In the genomic region with DNA sequence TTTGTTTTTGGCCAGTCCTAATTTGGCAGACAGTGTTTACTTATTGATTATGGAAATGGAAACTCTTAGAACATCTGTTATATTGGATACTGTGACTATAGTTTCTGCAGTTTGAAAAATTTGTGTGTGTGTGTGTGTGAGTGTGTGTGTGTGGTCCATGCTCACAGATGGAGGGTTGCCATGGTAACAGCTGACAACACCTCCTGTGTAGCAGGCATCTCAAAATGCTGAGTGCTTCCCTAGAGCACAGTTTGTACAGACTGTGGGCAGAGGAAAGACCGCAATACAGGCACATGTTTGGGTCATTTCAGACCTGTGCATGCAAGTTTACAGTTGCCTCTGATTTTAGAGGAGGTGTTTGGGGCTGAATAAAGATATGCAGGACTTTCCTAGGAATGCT, we compare ENCODE assay signal across 11 mouse cellular contexts.
DNase-seq lines count a peak whose midpoint lies in the region; ATAC-seq and TF ChIP-seq lines count a peak whose summit lies in the region.
"Had no signal": no experiment of that assay in that cellular context is flagged by ENCODE, and none has a peak within 500 bp of the region (broad histone marks: within the 10 kb centered on the region; RNA-seq: fewer than 3 reads in every experiment).

No protein-coding gene starts in this region.

- H3K36me3 ChIP-seq in limb, embryonic 11.5 days (ENCODE audit: control insufficient read depth, insufficient read depth, low read length): no peaks in the 10 kb centered on the region
- H3K36me3 ChIP-seq in limb, embryonic 10.5 days: no peaks in the 10 kb centered on the region
- H3K36me3 ChIP-seq in heart, adult 2 months (ENCODE audit: control insufficient read depth, insufficient read depth, low read length): no peaks in the 10 kb centered on the region
- H3K36me3 ChIP-seq in liver, embryonic 11.5 days (ENCODE audit: control insufficient read depth, insufficient read depth, low read length): no peaks in the 10 kb centered on the region
- H3K36me3 ChIP-seq: liver, embryonic 15.5 days had no signal

- H3K4me2 ChIP-seq in limb, embryonic 11.5 days (ENCODE audit: low read depth, severe bottlenecking): no peak overlapping the region
- no peak overlapping the region for H3K4me2 ChIP-seq in liver, embryonic 11.5 days
- H3K4me2 ChIP-seq: liver, embryonic 15.5 days had no signal

- ATAC-seq in limb, embryonic 11.5 days (ENCODE audit: insufficient number of reproducible peaks, low FRiP score, low TSS enrichment, low read depth): no peak
- ATAC-seq in liver, embryonic 11.5 days (replicated peaks; ENCODE audit: low FRiP score): no peak

- no peak overlapping the region for H3K9ac ChIP-seq in limb, embryonic 11.5 days (ENCODE audit: low read length)
- H3K9ac ChIP-seq in heart, adult 2 months (ENCODE audit: low read depth, low read length): no peak overlapping the region
- H3K9ac ChIP-seq in liver, embryonic 11.5 days (ENCODE audit: low read depth, low read length): no peak overlapping the region
- H3K9ac ChIP-seq: liver, embryonic 15.5 days had no signal

- no peak overlapping the region for H3K4me3 ChIP-seq in limb, embryonic 11.5 days (ENCODE audit: low read depth, low read length)
- no peak overlapping the region for H3K4me3 ChIP-seq in limb, embryonic 10.5 days
- no peak overlapping the region for H3K4me3 ChIP-seq in heart, adult 2 months
- no peak overlapping the region for H3K4me3 ChIP-seq in liver, embryonic 11.5 days (ENCODE audit: low read depth, low read length)
- H3K4me3 ChIP-seq: liver, embryonic 15.5 days had no signal

- H3K27ac ChIP-seq in limb, embryonic 11.5 days (replicated peaks; ENCODE audit: low read depth, low read length): no peak overlapping the region
- no peak overlapping the region for H3K27ac ChIP-seq in limb, embryonic 10.5 days
- H3K27ac ChIP-seq in heart, adult 2 months: no peak overlapping the region
- no peak overlapping the region for H3K27ac ChIP-seq in liver, embryonic 11.5 days (ENCODE audit: low read depth, low read length)
- H3K27ac ChIP-seq: kidney, postnatal 0 days; liver, embryonic 15.5 days had no signal

- H3K9me3 ChIP-seq in limb, embryonic 11.5 days (ENCODE audit: control insufficient read depth, low read length): no peaks in the 10 kb centered on the region
- no peaks in the 10 kb centered on the region for H3K9me3 ChIP-seq in limb, embryonic 10.5 days (replicated peaks)
- H3K9me3 ChIP-seq in liver, embryonic 11.5 days (ENCODE audit: control insufficient read depth, low read length): no peaks in the 10 kb centered on the region
- H3K9me3 ChIP-seq: liver, embryonic 15.5 days had no signal

- TF ChIP-seq POLR2A in heart, adult 2 months (IDR thresholded peaks at IDR 0.05; ENCODE audit: insufficient read depth, low read depth, low read length): no peak

- peak; percentile 32 for DNase-seq in limb, embryonic 11.5 days (ENCODE audit: low spot score)
- no peak for DNase-seq in limb, embryonic 10.5 days (ENCODE audit: low spot score)
- DNase-seq in frontal cortex, adult 2 months (ENCODE audit: extremely low spot score in 1 of 2, low spot score in 1 of 2): peak; percentile 65 to 71
- peak; percentile 40 to 58 for DNase-seq in left cerebral cortex, adult 9 months (ENCODE audit: low spot score in 2 of 2)
- DNase-seq in right cerebral cortex, postnatal 36 days (ENCODE audit: low spot score in 2 of 2): peak; percentile 47 to 75
- no peak for DNase-seq in heart, adult 2 months
- DNase-seq in urinary bladder, postnatal 25 days (ENCODE audit: low spot score): no peak
- no peak for DNase-seq in liver, embryonic 11.5 days (ENCODE audit: low spot score)
- DNase-seq: thymus, adult 18-20 months had no signal

- intact Hi-C loops in heart, adult 2 months (cut with DNase I): no loop called here

- 0 out of 2 replicates have a peak, but pooled peaks cover 2% of the 10 kb centered on the region for H3K4me1 ChIP-seq in limb, embryonic 11.5 days (ENCODE audit: control insufficient read depth, insufficient read depth, low read length)
- H3K4me1 ChIP-seq in limb, embryonic 10.5 days: peaks cover 9% of the 10 kb centered on the region; the same call in 1 of the 2 replicates
- no peaks in the 10 kb centered on the region for H3K4me1 ChIP-seq in heart, adult 2 months (ENCODE audit: control insufficient read depth, insufficient read depth, low read length)
- H3K4me1 ChIP-seq in liver, embryonic 11.5 days (replicated peaks; ENCODE audit: control insufficient read depth, insufficient read depth, low read length): no peaks in the 10 kb centered on the region
- H3K4me1 ChIP-seq: liver, embryonic 15.5 days had no signal

- no peaks in the 10 kb centered on the region for H3K27me3 ChIP-seq in limb, embryonic 11.5 days (ENCODE audit: control insufficient read depth, insufficient read depth, low read length)
- H3K27me3 ChIP-seq in limb, embryonic 10.5 days (ENCODE audit: low read depth, poor library complexity, severe bottlenecking): no peaks in the 10 kb centered on the region
- no peaks in the 10 kb centered on the region for H3K27me3 ChIP-seq in heart, adult 2 months (ENCODE audit: control insufficient read depth, insufficient read depth, low read length)
- no peaks in the 10 kb centered on the region for H3K27me3 ChIP-seq in liver, embryonic 11.5 days (replicated peaks; ENCODE audit: control insufficient read depth, insufficient read depth, low read length)
- H3K27me3 ChIP-seq: liver, embryonic 15.5 days had no signal

- WGBS in limb, embryonic 11.5 days: 86% methylated on average over 1 of the region's 1 CpGs
- WGBS in limb, embryonic 10.5 days: 86% methylated on average over 1 of the region's 1 CpGs
- 93% methylated on average over 1 of the region's 1 CpGs for WGBS in heart, adult 2 months
- WGBS in liver, embryonic 11.5 days: 86% methylated on average over 1 of the region's 1 CpGs

- no peak for TF ChIP-seq EP300 in heart, adult 2 months (IDR thresholded peaks at IDR 0.05; ENCODE audit: insufficient read depth, low read depth, low read length)

- no peak for TF ChIP-seq CTCF in heart, adult 2 months (IDR thresholded peaks at IDR 0.05)

- H3K79me2 ChIP-seq in heart, adult 2 months (replicated peaks; ENCODE audit: control insufficient read depth, insufficient read depth, low read length): no peaks in the 10 kb centered on the region

Comparison
In these comparisons a context has a peak if more than half of its experiments do, and no peak if none do; other contexts are left out.
1. DNase-seq: peak in limb, embryonic 11.5 days (single experiment), frontal cortex, adult 2 months (2 of 2), left cerebral cortex, adult 9 months (2 of 2) and right cerebral cortex, postnatal 36 days (2 of 2); none in limb, embryonic 10.5 days (single experiment), heart, adult 2 months (0 of 2), urinary bladder, postnatal 25 days (single experiment) and liver, embryonic 11.5 days (single experiment).